Mouse (Mus musculus): ENCODE data around the gene Susd6. TPM values are rescaled to one million over a fixed set of nuclear protein-coding genes. Genes with fewer than 3 reads are reported as not detected.
"Not testable (repeated sequence)": the region's sequence is repeated elsewhere in the genome, so short reads cannot be mapped to it uniquely, and the experiment has no call there.

Gene Susd6
- total RNA-seq, 4 experiments from 2014 or later, result 58.0 to 74.0 (median 70.3) TPM

GRCm38 (mm10) chr12:80813872-80814271 is 23.6 kb downstream of the Susd6 start:
- no peak for DNase-seq

GRCm38 (mm10) chr12:80814529-80814928 is 24.2 kb downstream of the Susd6 start:
- DNase-seq, result no peak

- no peak for DNase-seq
Measured at GRCm38 (mm10) chr12:80815298-80815697, 25.0 kb downstream of the Susd6 start.

- no peak for DNase-seq
Measured at GRCm38 (mm10) chr12:80815893-80816292, 25.6 kb downstream of the Susd6 start.

DNA sequence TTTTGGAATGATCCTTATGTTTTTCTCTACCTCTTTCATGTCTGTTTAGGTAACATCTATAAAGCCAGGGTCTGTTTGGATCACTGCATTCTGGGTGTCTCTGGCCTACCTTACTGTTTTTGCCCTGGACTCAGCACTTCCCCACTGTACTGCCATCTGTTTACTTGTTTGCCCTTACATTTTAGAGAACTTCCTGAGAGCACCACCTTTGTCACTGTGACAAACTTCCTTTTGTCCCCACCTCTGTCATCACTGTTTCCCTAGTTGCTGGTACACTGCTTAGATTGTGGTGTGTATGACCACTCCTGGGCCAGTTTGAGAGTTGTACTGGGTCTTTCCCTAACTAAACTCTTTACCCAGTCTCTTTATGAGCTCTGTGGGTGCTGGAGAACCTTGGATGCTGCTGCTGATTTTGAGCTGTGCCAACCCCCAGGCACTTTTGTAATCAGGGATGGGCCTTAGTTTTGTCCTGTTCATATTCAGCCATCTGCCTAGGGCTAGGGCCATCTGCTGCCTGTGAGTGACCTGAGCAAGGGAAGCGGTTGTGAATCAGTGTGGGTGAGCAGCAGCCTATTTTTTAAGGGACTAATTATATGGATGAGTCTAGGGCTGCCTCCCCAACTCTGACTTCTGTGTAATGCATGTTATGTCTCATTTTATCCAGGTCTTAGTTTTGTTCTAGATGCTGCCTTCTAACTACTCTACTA is 26.2 kb downstream of the Susd6 start:
- no peak for DNase-seq

GRCm38 (mm10) chr12:80817697-80818235 is 27.5 kb downstream of the Susd6 start:
- DNase-seq, result no peak

GRCm38 (mm10) chr12:80819020-80819419 is 28.7 kb downstream of the Susd6 start:
- not testable (repeated sequence) for DNase-seq

GRCm38 (mm10) chr12:80821312-80822007 is 31.1 kb downstream of the Susd6 start:
- no peak for DNase-seq

GRCm38 (mm10) chr12:80822533-80822932 is 32.2 kb downstream of the Susd6 start:
- no peak for DNase-seq

DNA sequence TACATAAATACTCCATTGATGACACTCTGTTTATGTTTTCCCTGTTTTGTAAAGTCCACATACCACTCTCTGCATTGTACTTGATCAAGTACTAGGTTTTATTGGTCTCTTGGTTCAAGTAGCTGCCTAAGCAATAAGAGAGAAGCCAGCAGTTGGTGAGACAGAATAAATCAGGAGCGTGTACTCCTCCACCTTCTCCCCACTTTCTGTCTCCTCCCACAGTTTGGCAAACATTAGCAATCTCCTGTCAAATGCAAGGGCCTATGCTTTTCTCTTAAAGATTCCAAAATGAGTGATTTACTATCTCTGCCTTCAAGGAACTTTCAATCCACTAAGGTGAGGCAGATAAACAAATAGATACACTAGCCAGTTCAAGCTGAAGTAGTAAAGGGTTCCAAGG is 33.9 kb downstream of the Susd6 start:
- DNase-seq, result no peak

- no peak for DNase-seq
Measured at GRCm38 (mm10) chr12:80826423-80826822, 36.1 kb downstream of the Susd6 start.

- DNase-seq, result no peak
Measured at GRCm38 (mm10) chr12:80827464-80828015, 37.2 kb downstream of the Susd6 start.

DNA sequence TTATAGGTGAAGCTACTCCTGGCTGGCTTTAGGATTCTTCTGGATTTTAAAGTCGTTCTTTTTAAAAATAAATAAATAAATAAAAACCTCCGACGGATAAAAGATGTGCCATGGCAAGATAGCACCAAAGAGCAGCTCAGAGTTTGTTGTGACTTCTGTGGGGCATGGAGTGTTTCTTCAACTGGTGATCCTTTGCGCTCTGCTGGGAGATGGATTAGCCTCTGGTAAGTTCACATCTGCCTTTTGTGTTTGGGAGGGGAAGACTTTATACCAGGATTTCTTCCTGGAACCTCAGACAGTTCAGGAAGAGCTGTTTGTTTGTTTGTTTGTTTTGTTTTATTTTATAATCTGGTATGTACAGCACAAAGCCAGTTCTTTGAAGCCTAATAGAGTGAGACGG is 37.7 kb downstream of the Susd6 start:
- DNase-seq, result no peak

DNA sequence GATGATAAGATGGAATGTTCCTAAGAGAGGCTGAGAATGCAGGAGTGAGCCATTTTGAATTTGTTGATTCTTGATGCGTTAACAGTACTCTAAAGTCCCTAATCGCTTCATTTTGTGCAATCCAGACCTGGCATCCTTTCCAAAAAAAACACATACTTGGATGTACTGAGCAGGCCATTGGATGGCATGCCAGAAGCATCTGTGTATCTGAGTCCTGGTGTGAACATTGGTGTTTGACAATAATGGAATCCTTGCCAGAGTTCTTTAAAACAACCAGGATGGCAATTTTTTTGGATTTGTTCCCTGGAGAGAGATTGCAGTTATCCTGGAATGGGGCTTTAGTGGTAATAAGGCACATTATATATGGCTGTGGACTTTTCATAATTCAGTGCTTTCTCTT is 38.6 kb downstream of the Susd6 start:
- no peak for DNase-seq

GRCm38 (mm10) chr12:80830211-80830610 is 39.9 kb downstream of the Susd6 start:
- no peak for DNase-seq

GRCm38 (mm10) chr12:80830820-80831219 is 40.5 kb downstream of the Susd6 start:
- DNase-seq, result no peak

DNA sequence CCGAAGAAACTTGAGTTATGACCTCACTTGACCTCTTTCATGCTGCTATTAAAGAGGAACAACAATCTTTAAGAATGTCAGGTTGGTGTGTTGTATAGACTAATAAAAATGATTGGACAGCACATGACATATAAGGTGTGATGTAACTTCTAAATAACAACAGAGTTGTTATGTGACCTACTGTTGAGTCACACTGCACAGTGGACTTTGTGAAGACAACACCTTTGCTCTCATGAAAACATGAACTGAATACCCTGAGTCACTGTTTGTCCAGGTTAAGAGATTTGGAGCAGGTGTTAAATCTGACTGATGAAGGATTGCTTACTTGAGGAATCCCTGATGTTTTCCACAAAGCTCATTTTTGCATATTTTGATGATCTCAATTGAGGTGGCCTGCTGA is 42.0 kb downstream of the Susd6 start:
- DNase-seq, result no peak

DNA sequence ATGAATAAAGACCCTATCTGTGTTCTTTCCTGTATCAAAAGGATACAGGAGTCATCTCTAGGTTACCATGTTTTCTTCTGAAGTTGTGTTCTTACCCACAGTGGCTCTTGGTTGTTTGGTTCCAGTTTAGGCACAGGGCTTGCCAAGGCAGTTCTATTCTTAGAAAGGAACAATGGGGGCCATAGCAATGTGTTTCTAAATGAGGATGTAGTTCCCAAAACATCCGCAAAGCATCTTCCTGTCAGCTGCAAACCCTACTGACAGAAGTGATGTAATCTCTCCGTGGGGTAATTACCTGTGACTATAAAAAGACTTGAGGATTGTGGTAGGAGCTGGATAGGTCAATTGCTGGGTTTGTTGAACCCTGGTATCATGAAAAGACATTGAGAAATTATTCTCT is 43.2 kb downstream of the Susd6 start:
- DNase-seq, result no peak

- DNase-seq, result no peak
Measured at GRCm38 (mm10) chr12:80834156-80834900, 44.0 kb downstream of the Susd6 start.

DNA sequence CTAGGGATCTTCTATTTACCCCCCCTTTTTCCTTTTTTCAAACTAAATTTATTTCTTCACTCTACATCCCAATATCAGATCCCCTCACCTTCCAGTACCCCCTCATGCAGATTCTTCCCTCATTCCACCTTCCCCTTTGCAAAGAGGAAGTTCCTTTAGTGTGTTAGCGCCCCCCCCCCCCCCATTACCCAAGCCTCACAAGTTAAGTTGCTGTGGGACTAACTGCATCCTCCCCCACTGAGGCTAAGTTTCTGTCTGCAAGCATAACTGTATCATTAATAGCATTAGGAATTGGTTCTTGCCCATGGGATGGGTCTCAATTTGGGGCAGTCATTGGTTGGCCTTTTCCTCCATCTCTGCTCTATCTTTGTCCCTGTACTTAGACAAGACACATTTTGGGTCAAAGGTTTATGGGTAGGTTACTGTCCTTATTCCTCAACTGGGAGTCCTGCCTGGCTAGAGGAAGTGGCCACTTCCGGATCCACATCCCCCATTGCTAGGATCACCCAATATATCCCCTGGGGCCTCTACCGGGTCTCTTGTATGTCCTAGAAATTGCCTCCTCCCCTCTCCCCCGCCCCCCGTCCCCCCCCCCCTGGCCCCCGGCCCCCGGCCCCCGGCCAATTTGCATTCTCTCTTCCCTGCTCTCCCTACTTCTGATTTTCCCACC is 44.7 kb downstream of the Susd6 start:
- DNase-seq, result no peak

- no peak for DNase-seq
Measured at GRCm38 (mm10) chr12:80837614-80838013, 47.3 kb downstream of the Susd6 start.

DNA sequence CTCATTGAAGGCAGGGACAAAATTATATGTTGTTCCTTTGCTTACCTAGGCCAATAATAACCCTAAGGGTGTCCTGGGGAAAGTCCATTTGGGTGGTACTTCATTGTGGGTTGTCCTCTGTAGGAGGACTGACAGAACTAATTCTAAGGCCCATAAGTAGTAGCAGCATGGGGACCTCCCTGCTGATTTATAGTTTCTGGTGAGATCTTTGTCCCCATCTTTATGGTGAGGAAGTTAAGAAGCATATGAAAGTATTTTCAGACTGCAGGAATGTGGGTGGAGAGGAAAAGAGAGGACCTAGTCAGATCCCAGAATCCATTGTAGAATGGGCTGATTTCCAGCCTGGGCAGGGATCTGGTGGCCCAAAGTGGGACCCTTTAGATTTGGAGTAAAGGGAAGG is 48.0 kb downstream of the Susd6 start:
- DNase-seq, result no peak
